Mouse (Mus musculus) liver, embryonic 13.5 days (tissue): ENCODE data around the gene Gm32687. TPM values are rescaled to one million over a fixed set of nuclear protein-coding genes. Genes with fewer than 3 reads are reported as not detected.
"Not testable (repeated sequence)": the region's sequence is repeated elsewhere in the genome, so short reads cannot be mapped to it uniquely, and the experiment has no call there.

Experiments
- ATAC-seq: fragments of 200-750 bp; cut with Nextera tagmentation; 2 replicates; pipeline ENCODE4 v1.8.0; 2017; ENCODE audit warnings: low read depth, mild to moderate bottlenecking, moderate number of reproducible peaks, moderate library complexity
- DNase-seq: peaks from one replicate; pipeline ENCODE4 v3.0.0; 2022
- H3K27ac ChIP-seq: fragments of 300-500 bp; sonication (generic); 2 replicates; pipeline ENCODE4 v1.5.1; 2015; ENCODE audit warnings: moderate library complexity, mild to moderate bottlenecking, inconsistent platforms
- H3K27me3 ChIP-seq: fragments of 300-500 bp; sonication (generic); 2 replicates; pipeline ENCODE4 v1.6.1; 2015; ENCODE audit warnings: mild to moderate bottlenecking, inconsistent platforms
- H3K36me3 ChIP-seq: fragments of 300-500 bp; sonication (generic); 2 replicates; pipeline ENCODE4 v1.6.1; 2015; ENCODE audit warnings: mild to moderate bottlenecking, inconsistent platforms
- H3K4me1 ChIP-seq: fragments of 300-500 bp; sonication (generic); replicated peaks from 2 replicates; pipeline ENCODE4 v1.6.1; 2015; ENCODE audit warnings: inconsistent platforms
- H3K4me2 ChIP-seq: fragments of 300-500 bp; sonication (generic); 2 replicates; pipeline ENCODE4 v1.6.1; 2015; ENCODE audit warnings: inconsistent platforms, mild to moderate bottlenecking, moderate library complexity
- H3K4me3 ChIP-seq: fragments of 300-500 bp; sonication (generic); replicated peaks from 2 replicates; pipeline ENCODE4 v1.5.1; 2015; ENCODE audit warnings: mild to moderate bottlenecking, inconsistent platforms
- H3K9ac ChIP-seq: fragments of 300-500 bp; sonication (generic); 2 replicates; pipeline ENCODE4 v1.6.1; 2015; ENCODE audit warnings: mild to moderate bottlenecking, inconsistent platforms
- H3K9me3 ChIP-seq: fragments of 300-500 bp; sonication (generic); replicated peaks from 2 replicates; pipeline ENCODE4 v1.6.1; 2016; ENCODE audit warnings: inconsistent platforms
- WGBS: fragments of 180-500 bp; shearing (Covaris S2); methylation state at CpG from one replicate; pipeline ENCODE4 v1.1.7; 2015; ENCODE audit not compliant: insufficient replicate concordance; 5-methylcytosine and 5-hydroxymethylcytosine counted together
- polyA plus RNA-seq: library from polyadenylated mRNA; unstranded; fragments of >200 nt; fragmentation: Nextera tagmentation; extraction: Ambion mirVana; gene quantifications from 2 replicates; pipeline ENCODE4 v1.2.1, GENCODE M21; 2015

The Gm32687 gene
- polyA plus RNA-seq = 2.1 and 3.5 TPM in 2 replicates

- not testable (repeated sequence) for H3K4me3 ChIP-seq, H3K4me2 ChIP-seq, H3K36me3 ChIP-seq, DNase-seq, H3K4me1 ChIP-seq, H3K27me3 ChIP-seq, H3K27ac ChIP-seq, H3K9ac ChIP-seq, H3K9me3 ChIP-seq
- ATAC-seq = peak; percentile 99
- 36% methylated on average over 6 of the region's 49 CpGs for WGBS
These were observed at the start of gene Gm32687 for GRCm38 (mm10) chr10:81863409-81864407. TSS of gene Gm32687 (plus strand) at chr10:81863934.

- DNase-seq, H3K9ac ChIP-seq, H3K4me1 ChIP-seq, H3K36me3 ChIP-seq, H3K4me2 ChIP-seq, H3K4me3 ChIP-seq, H3K9me3 ChIP-seq, H3K27me3 ChIP-seq, ATAC-seq, H3K27ac ChIP-seq: not testable (repeated sequence)
- WGBS = no CpG with 5 or more reads among the region's 18 CpGs
These were observed 17.5 kb upstream of the Gm32687 start for GRCm38 (mm10) chr10:81846219-81846618.

GRCm38 (mm10) chr10:81929842-81930743, 66.4 kb downstream of the Gm32687 start, which contains the start of gene Zfp781:
TSS of gene Zfp781 (minus strand) at chr10:81930480.
- H3K4me1 ChIP-seq, H3K27me3 ChIP-seq, H3K9ac ChIP-seq, DNase-seq, H3K4me2 ChIP-seq, H3K36me3 ChIP-seq, H3K4me3 ChIP-seq, H3K27ac ChIP-seq, H3K9me3 ChIP-seq: not testable (repeated sequence)
- peak; percentile 87 for ATAC-seq
- WGBS = no CpG with 5 or more reads among the region's 43 CpGs

Other genes starting within 250 kb of the Gm32687 start
- 10.7 and 10.9 TPM in 2 replicates for gene Sirt6, start 236.1 kb upstream of the Gm32687 start, polyA plus RNA-seq
- 1.9 and 2.2 TPM in 2 replicates for gene Ankrd24, start 235.4 kb upstream of the Gm32687 start, polyA plus RNA-seq
- gene Gm10778, start 214.9 kb upstream of the Gm32687 start, polyA plus RNA-seq = 1.7 and 2.6 TPM in 2 replicates
- gene Zfp433, start 159.1 kb upstream of the Gm32687 start, polyA plus RNA-seq = 4.8 and 5.7 TPM in 2 replicates
- gene Gm3055, start 92.8 kb upstream of the Gm32687 start, polyA plus RNA-seq = 0.84 and 2.0 TPM in 2 replicates
- 1.1 and 1.4 TPM in 2 replicates for gene Gm4767, start 51.7 kb upstream of the Gm32687 start, polyA plus RNA-seq
- gene Zfp781, start 66.5 kb downstream of the Gm32687 start, polyA plus RNA-seq = 0.33 TPM in 1 of 2 replicates, not detected in the other
- gene Zfp873, start 184.2 kb downstream of the Gm32687 start, polyA plus RNA-seq = 2.5 and 2.7 TPM in 2 replicates
- 0.82 and 0.92 TPM in 2 replicates for gene BC024063, start 219.4 kb downstream of the Gm32687 start, polyA plus RNA-seq